Mouse (Mus musculus): ENCODE results near the gene Mical2. TPM values are rescaled to one million over a fixed set of nuclear protein-coding genes. Genes with fewer than 3 reads are reported as not detected.

Mical2 gene
- polyA plus RNA-seq, 1 experiment from 2014 or later: 3.4 TPM

- Histone ChIP-seq H3K4me3 (no peak overlapping the region), H3K4me1 (no peaks in the 10 kb centered on the region), H3K9ac (no peak overlapping the region), H3K4me2 (no peak overlapping the region), H3K27me3 (replicated peaks) (no peaks in the 10 kb centered on the region), H3K27ac (no peak overlapping the region), H3K9me3 (replicated peaks) (no peaks in the 10 kb centered on the region), H3K36me3 (peaks cover 5% of the 10 kb centered on the region; the same call in 1 of the 2 replicates)
- WGBS (ENCODE audit: insufficient replicate concordance): 60% methylated on average over 5 of the region's 5 CpGs
- ATAC-seq: no peak
Measured at GRCm38 (mm10) chr7:112313211-112313610, 87.6 kb downstream of the Mical2 start.

- no peaks in the 10 kb centered on the region for H3K4me1 ChIP-seq
- H3K27me3 ChIP-seq (replicated peaks): no peaks in the 10 kb centered on the region
- H3K27ac ChIP-seq: no peak overlapping the region
- 62% methylated on average over 5 of the region's 5 CpGs for WGBS (ENCODE audit: insufficient replicate concordance)
- H3K9ac ChIP-seq: no peak overlapping the region
- no peak for ATAC-seq
- H3K4me2 ChIP-seq: no peak overlapping the region
- no peaks in the 10 kb centered on the region for H3K9me3 ChIP-seq (replicated peaks)
- H3K4me3 ChIP-seq: no peak overlapping the region
- peaks cover 3% of the 10 kb centered on the region; the same call in 1 of the 2 replicates for H3K36me3 ChIP-seq
Measured at GRCm38 (mm10) chr7:112313670-112314069, 88.0 kb downstream of the Mical2 start.

- H3K27me3 ChIP-seq (replicated peaks): no peaks in the 10 kb centered on the region
- H3K27ac ChIP-seq: no peak overlapping the region
- H3K9ac ChIP-seq: no peak overlapping the region
- H3K4me1 ChIP-seq: no peaks in the 10 kb centered on the region
- H3K4me2 ChIP-seq: no peak overlapping the region
- H3K9me3 ChIP-seq (replicated peaks): no peaks in the 10 kb centered on the region
- WGBS (ENCODE audit: insufficient replicate concordance): 57% methylated on average over 1 of the region's 1 CpGs
- ATAC-seq: no peak
- H3K36me3 ChIP-seq: no peaks in the 10 kb centered on the region; the same call in 1 of the 2 replicates
- H3K4me3 ChIP-seq: no peak overlapping the region
Measured at GRCm38 (mm10) chr7:112316239-112316638, 90.6 kb downstream of the Mical2 start.

GRCm38 (mm10) chr7:112317491-112317890, 91.8 kb downstream of the Mical2 start:
- H3K4me3 ChIP-seq: no peak overlapping the region
- WGBS (ENCODE audit: insufficient replicate concordance): 40% methylated on average over 5 of the region's 5 CpGs
- no peaks in the 10 kb centered on the region for H3K9me3 ChIP-seq (replicated peaks)
- no peak overlapping the region for H3K4me2 ChIP-seq
- no peak overlapping the region for H3K27ac ChIP-seq
- H3K27me3 ChIP-seq (replicated peaks): no peaks in the 10 kb centered on the region
- H3K9ac ChIP-seq: no peak overlapping the region
- no peaks in the 10 kb centered on the region; the same call in 1 of the 2 replicates for H3K36me3 ChIP-seq
- ATAC-seq: no peak
- H3K4me1 ChIP-seq: no peaks in the 10 kb centered on the region

GRCm38 (mm10) chr7:112318306-112318705, 92.7 kb downstream of the Mical2 start:
- Histone ChIP-seq H3K9ac (no peak overlapping the region), H3K4me3 (no peak overlapping the region), H3K36me3 (peaks cover 2% of the 10 kb centered on the region), H3K27ac (no peak overlapping the region), H3K27me3 (replicated peaks) (no peaks in the 10 kb centered on the region), H3K4me1 (no peaks in the 10 kb centered on the region), H3K9me3 (replicated peaks) (no peaks in the 10 kb centered on the region), H3K4me2 (no peak overlapping the region)
- 72% methylated on average over 11 of the region's 11 CpGs for WGBS (ENCODE audit: insufficient replicate concordance)
- no peak for ATAC-seq

DNA sequence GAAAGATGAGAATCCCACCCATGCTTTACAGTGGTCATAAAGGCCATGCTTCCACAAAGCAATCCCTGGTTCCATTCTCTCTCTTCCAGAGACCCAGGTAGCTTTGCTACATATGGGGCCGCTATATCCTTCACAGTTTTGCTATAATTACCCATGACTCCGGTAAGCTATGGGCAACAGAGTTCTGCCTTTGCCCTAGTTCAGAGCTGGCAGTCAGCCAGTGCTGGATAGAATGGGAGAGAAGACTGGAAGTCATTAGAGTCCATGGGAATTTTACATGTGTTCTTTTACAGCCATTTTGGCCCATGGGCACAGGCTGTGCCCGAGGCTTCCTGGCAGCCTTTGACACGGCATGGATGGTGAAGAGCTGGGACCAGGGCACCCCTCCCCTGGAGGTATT, 93.8 kb downstream of the Mical2 start:
- no peaks in the 10 kb centered on the region for H3K27me3 ChIP-seq (replicated peaks)
- no peaks in the 10 kb centered on the region for H3K4me1 ChIP-seq
- no peaks in the 10 kb centered on the region for H3K9me3 ChIP-seq (replicated peaks)
- 68% methylated on average over 4 of the region's 4 CpGs for WGBS (ENCODE audit: insufficient replicate concordance)
- no peak for ATAC-seq
- H3K4me3 ChIP-seq: no peak overlapping the region
- H3K27ac ChIP-seq: no peak overlapping the region
- H3K4me2 ChIP-seq: no peak overlapping the region
- no peak overlapping the region for H3K9ac ChIP-seq
- H3K36me3 ChIP-seq: peaks cover 13% of the 10 kb centered on the region

- Histone ChIP-seq H3K27ac (no peak overlapping the region), H3K9ac (no peak overlapping the region), H3K27me3 (replicated peaks) (no peaks in the 10 kb centered on the region), H3K4me2 (no peak overlapping the region), H3K4me3 (no peak overlapping the region), H3K4me1 (no peaks in the 10 kb centered on the region), H3K9me3 (replicated peaks) (no peaks in the 10 kb centered on the region), H3K36me3 (peaks cover 15% of the 10 kb centered on the region)
- no peak for ATAC-seq
- 73% methylated on average over 3 of the region's 3 CpGs for WGBS (ENCODE audit: insufficient replicate concordance)
Measured at GRCm38 (mm10) chr7:112320052-112320730, 94.5 kb downstream of the Mical2 start.

GRCm38 (mm10) chr7:112321798-112322794, 96.4 kb downstream of the Mical2 start:
- H3K36me3 ChIP-seq: peaks cover 15% of the 10 kb centered on the region
- H3K9me3 ChIP-seq (replicated peaks): no peaks in the 10 kb centered on the region
- no peak overlapping the region for H3K4me3 ChIP-seq
- 63% methylated on average over 9 of the region's 9 CpGs for WGBS (ENCODE audit: insufficient replicate concordance)
- no peak overlapping the region for H3K9ac ChIP-seq
- no peak for ATAC-seq
- no peak overlapping the region for H3K4me2 ChIP-seq
- H3K27ac ChIP-seq: no peak overlapping the region
- no peaks in the 10 kb centered on the region for H3K4me1 ChIP-seq
- no peaks in the 10 kb centered on the region for H3K27me3 ChIP-seq (replicated peaks)

DNA sequence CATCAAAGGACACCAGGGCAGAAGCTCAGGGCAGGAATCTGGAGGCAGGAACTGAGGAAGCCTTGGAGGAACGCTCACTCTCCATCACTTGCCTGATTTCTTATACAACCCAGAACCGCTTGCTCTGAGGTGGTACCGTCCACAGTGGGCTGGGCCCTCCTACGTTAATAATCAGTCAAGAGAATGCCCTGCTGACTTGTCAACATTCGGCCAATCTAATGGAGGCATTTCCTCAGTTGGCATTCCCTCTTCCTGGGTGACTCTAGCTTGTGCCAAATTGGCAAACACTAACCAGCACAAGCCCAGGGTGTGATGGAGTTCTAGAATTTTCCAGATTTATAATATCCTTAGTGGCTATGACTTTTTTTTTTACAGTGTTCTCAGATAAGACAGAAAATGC, 98.9 kb downstream of the Mical2 start:
- no peak overlapping the region for H3K4me2 ChIP-seq
- peaks cover 15% of the 10 kb centered on the region for H3K36me3 ChIP-seq
- H3K4me1 ChIP-seq: no peaks in the 10 kb centered on the region
- H3K4me3 ChIP-seq: no peak overlapping the region
- no peak overlapping the region for H3K27ac ChIP-seq
- WGBS (ENCODE audit: insufficient replicate concordance): 72% methylated on average over 5 of the region's 5 CpGs
- no peak for ATAC-seq
- no peak overlapping the region for H3K9ac ChIP-seq
- no peaks in the 10 kb centered on the region for H3K9me3 ChIP-seq (replicated peaks)
- no peaks in the 10 kb centered on the region for H3K27me3 ChIP-seq (replicated peaks)

GRCm38 (mm10) chr7:112326852-112327251, 101.2 kb downstream of the Mical2 start:
- no peaks in the 10 kb centered on the region for H3K9me3 ChIP-seq (replicated peaks)
- no peak for ATAC-seq
- WGBS (ENCODE audit: insufficient replicate concordance): 68% methylated on average over 4 of the region's 4 CpGs
- no peak overlapping the region for H3K4me2 ChIP-seq
- no peaks in the 10 kb centered on the region for H3K4me1 ChIP-seq
- no peak overlapping the region for H3K4me3 ChIP-seq
- H3K9ac ChIP-seq: no peak overlapping the region
- no peak overlapping the region for H3K27ac ChIP-seq
- H3K36me3 ChIP-seq: peaks cover 15% of the 10 kb centered on the region
- no peaks in the 10 kb centered on the region for H3K27me3 ChIP-seq (replicated peaks)

- H3K4me2 ChIP-seq: no peak overlapping the region
- H3K4me1 ChIP-seq: no peaks in the 10 kb centered on the region
- peaks cover 6% of the 10 kb centered on the region for H3K36me3 ChIP-seq
- no peak for ATAC-seq
- H3K9ac ChIP-seq: no peak overlapping the region
- no peaks in the 10 kb centered on the region for H3K27me3 ChIP-seq (replicated peaks)
- H3K4me3 ChIP-seq: no peak overlapping the region
- 8% methylated on average over 1 of the region's 1 CpGs for WGBS (ENCODE audit: insufficient replicate concordance)
- no peak overlapping the region for H3K27ac ChIP-seq
- no peaks in the 10 kb centered on the region for H3K9me3 ChIP-seq (replicated peaks)
Measured at GRCm38 (mm10) chr7:112328969-112329368, 103.3 kb downstream of the Mical2 start.

DNA sequence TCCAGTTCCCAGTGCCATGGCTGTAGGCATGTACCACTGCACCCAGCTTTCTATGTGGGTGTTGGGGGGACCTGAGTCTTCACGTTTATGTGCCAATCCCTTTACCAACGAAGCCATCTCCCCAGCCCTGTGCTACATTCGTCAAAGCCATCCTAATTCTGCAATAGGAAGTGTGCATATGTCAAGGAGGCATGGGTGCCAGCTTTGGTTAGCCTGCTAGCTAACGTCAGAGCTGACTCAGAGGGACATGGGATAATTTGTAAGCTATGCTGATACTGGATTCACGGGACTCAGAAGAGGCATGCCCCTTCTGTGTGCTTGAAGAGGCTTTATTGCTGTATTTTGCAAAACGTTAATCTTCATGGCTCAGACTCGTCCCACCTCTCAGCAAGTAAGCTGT, 103.8 kb downstream of the Mical2 start:
- Histone ChIP-seq H3K4me2 (no peak overlapping the region), H3K27ac (no peak overlapping the region), H3K36me3 (peaks cover under 1% of the 10 kb centered on the region), H3K4me1 (no peaks in the 10 kb centered on the region), H3K9ac (no peak overlapping the region), H3K9me3 (replicated peaks) (no peaks in the 10 kb centered on the region), H3K27me3 (replicated peaks) (no peaks in the 10 kb centered on the region), H3K4me3 (no peak overlapping the region)
- WGBS (ENCODE audit: insufficient replicate concordance): 54% methylated on average over 7 of the region's 7 CpGs
- ATAC-seq: no peak
